Mouse (Mus musculus) intestine, embryonic 14.5 days (tissue): Measurements from ENCODE around the gene Crls1. TPM values are rescaled to one million over a fixed set of nuclear protein-coding genes. Genes with fewer than 3 reads are reported as not detected.
A peak's percentile ranks its signal among the peaks of the same experiment; 100 is the strongest.

ENCODE experiments used
- ATAC-seq: fragments of 200-750 bp; cut with Nextera tagmentation; replicated peaks from 2 replicates; pipeline ENCODE4 v1.8.0; 2017; ENCODE audit warnings: low read depth, moderate number of reproducible peaks, moderate TSS enrichment, moderate library complexity; ENCODE audit not compliant: low FRiP score, low TSS enrichment
- DNase-seq: peaks from one replicate; pipeline ENCODE4 v3.0.0-alpha.2; 2018; ENCODE audit warnings: low spot score
- H3K27ac ChIP-seq: fragments of 300-500 bp; sonication (generic); 2 replicates; pipeline ENCODE4 v1.5.1; 2014; ENCODE audit warnings: low read depth, mild to moderate bottlenecking, control low read depth
- H3K27me3 ChIP-seq: fragments of 300-500 bp; sonication (generic); replicated peaks from 2 replicates; pipeline ENCODE4 v1.6.1; 2014; ENCODE audit warnings: low read length, control low read depth; ENCODE audit not compliant: control insufficient read depth, insufficient read depth
- H3K36me3 ChIP-seq: fragments of 300-500 bp; sonication (generic); 2 replicates; pipeline ENCODE4 v1.6.1; 2014; ENCODE audit warnings: low read length, control low read depth; ENCODE audit not compliant: control insufficient read depth, insufficient read depth
- H3K4me1 ChIP-seq: fragments of 300-500 bp; sonication (generic); replicated peaks from 2 replicates; pipeline ENCODE4 v1.6.1; 2014; ENCODE audit warnings: low read length, control low read depth, mixed read lengths; ENCODE audit not compliant: control insufficient read depth, insufficient read depth
- H3K4me2 ChIP-seq: fragments of 300-500 bp; sonication (generic); 2 replicates; pipeline ENCODE4 v1.6.1; 2014; ENCODE audit warnings: low read length
- H3K4me3 ChIP-seq: fragments of 300-500 bp; sonication (generic); 2 replicates; pipeline ENCODE4 v1.5.1; 2014; ENCODE audit warnings: low read depth, low read length, control low read depth, mixed read lengths
- H3K9ac ChIP-seq: fragments of 300-500 bp; sonication (generic); 2 replicates; pipeline ENCODE4 v1.6.1; 2014; ENCODE audit warnings: mild to moderate bottlenecking, low read length
- H3K9me3 ChIP-seq: fragments of 300-500 bp; sonication (generic); 2 replicates; pipeline ENCODE4 v1.6.1; 2016; ENCODE audit warnings: low read length, control low read depth; ENCODE audit not compliant: control insufficient read depth
- WGBS: fragments of 180-500 bp; shearing (Covaris S2); extraction: QIAGEN DNeasy Blood & Tissue Kit; methylation state at CpG from one replicate; pipeline ENCODE4 v1.1.7; 2014; 5-methylcytosine and 5-hydroxymethylcytosine counted together
- polyA plus RNA-seq: library from polyadenylated mRNA; unstranded; fragments of >200 nt; fragmentation: Nextera tagmentation; extraction: Ambion mirVana; gene quantifications from 2 replicates; pipeline ENCODE4 v1.2.1, GENCODE M21; 2014

The Crls1 gene
- polyA plus RNA-seq = 13.9 and 20.3 TPM in 2 replicates

GRCm38 (mm10) chr2:132846407-132847358, at the start of gene Crls1:
Crls1 (plus strand) TSS chr2:132846666.
- DNase-seq (peak; percentile 100), ATAC-seq (peak; percentile 91)
- no peaks in the 10 kb centered on the region for H3K27me3 ChIP-seq
- H3K4me3 ChIP-seq = peak within 1 kb of the TSS; percentile 92
- H3K4me1 ChIP-seq = peaks cover 12% of the 10 kb centered on the region
- WGBS = under 1% methylated on average over 96 of the region's 96 CpGs
- H3K9me3 ChIP-seq = no peaks in the 10 kb centered on the region
- peak within 1 kb of the TSS; percentile 59 for H3K27ac ChIP-seq
- H3K9ac ChIP-seq = peak within 1 kb of the TSS; percentile 90
- H3K36me3 ChIP-seq = peaks cover 23% of the 10 kb centered on the region
- H3K4me2 ChIP-seq = peak within 1 kb of the TSS; percentile 88

DNA sequence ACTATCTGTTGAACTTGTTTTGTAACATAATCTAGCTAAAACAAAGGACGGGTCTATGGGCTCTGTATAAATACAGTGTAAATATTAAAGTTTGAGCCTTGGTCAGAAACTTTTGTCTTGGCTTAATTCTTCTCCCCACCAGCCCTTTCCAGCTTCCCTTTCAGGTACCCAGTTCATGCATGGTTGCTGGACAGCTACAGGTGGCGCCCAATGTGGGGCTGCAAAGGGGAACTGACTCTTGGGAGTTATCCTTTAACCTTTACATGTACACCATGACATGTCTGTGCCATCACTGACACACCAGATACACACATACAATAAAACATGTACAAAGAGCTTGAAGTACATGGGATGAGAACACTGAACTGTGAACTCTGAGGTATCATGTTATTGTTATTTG, 43.5 kb upstream of the Crls1 start:
- Histone ChIP-seq H3K9ac (no peak overlapping the region), H3K27ac (no peak overlapping the region), H3K4me3 (no peak overlapping the region), H3K4me1 (no peaks in the 10 kb centered on the region), H3K27me3 (no peaks in the 10 kb centered on the region), H3K36me3 (peaks cover 51% of the 10 kb centered on the region), H3K4me2 (no peak overlapping the region), H3K9me3 (0 out of 2 replicates have a peak, but pooled peaks cover 3% of the 10 kb centered on the region)
- 86% methylated on average over 2 of the region's 2 CpGs for WGBS
- ATAC-seq (no peak), DNase-seq (no peak)

DNA sequence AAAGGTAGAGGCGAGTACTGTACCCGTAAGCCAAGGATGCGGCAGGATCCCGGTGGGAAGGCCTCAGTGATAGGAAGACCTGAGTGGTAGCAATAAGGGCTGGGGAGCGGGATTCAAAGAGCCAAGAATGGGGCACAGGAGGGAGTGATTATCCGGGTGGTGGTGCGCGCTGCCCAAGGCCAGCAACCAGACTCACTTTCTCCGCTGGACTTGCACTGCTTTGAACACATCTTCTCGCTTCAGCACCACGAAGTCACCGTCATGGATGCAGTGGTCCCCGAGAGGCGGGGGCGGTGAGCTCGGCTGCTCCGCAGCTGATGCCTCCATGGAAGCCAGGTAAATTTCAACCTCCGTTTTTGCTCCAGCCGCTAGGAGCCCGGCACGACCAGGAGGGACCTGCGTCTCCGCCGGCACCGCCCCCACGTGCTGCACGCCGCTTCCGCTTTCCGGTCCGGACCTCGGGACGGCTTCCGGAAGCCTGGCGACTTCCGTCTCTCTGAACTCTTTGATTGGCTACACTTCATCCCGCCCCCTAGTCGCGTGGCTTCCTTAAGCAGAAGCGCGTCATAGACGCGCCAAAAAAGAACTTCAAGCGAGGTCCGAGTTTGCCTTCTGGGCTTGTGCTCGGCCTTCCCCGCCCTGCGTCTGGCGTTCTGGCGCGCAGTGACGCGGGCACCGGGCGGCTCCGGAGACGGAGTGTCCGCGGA, 30.7 kb upstream of the Crls1 start, which contains the start of the genes Trmt6 and Mcm8:
Trmt6 (minus strand) TSS at position 448 of the 707 bp plus-strand sequence.
Mcm8 (plus strand) TSS at position 534 of the 707 bp plus-strand sequence.
- peak within 1 kb of the TSS; percentile 69 for H3K4me2 ChIP-seq
- H3K4me1 ChIP-seq = peaks cover 13% of the 10 kb centered on the region
- peak within 1 kb of the TSS; percentile 81 for H3K4me3 ChIP-seq
- peak within 1 kb of the TSS; percentile 81 for H3K27ac ChIP-seq
- 2% methylated on average over 59 of the region's 59 CpGs for WGBS
- H3K9ac ChIP-seq = peak within 1 kb of the TSS; percentile 74
- H3K36me3 ChIP-seq = peaks cover 25% of the 10 kb centered on the region
- H3K9me3 ChIP-seq = no peaks in the 10 kb centered on the region
- ATAC-seq (peak; percentile 100), DNase-seq (peak; percentile 93)
- no peaks in the 10 kb centered on the region for H3K27me3 ChIP-seq

- no peak overlapping the region for H3K4me3 ChIP-seq
- no peak for DNase-seq
- H3K4me1 ChIP-seq = no peaks in the 10 kb centered on the region
- 92% methylated on average over 4 of the region's 4 CpGs for WGBS
- H3K27me3 ChIP-seq = no peaks in the 10 kb centered on the region
- no peak overlapping the region for H3K4me2 ChIP-seq
- no peak overlapping the region for H3K27ac ChIP-seq
- no peak overlapping the region for H3K9ac ChIP-seq
- no peak for ATAC-seq
- peaks cover 25% of the 10 kb centered on the region for H3K36me3 ChIP-seq
- no peaks in the 10 kb centered on the region for H3K9me3 ChIP-seq
Observed at GRCm38 (mm10) chr2:132841071-132841470, 5.4 kb upstream of the Crls1 start.

DNA sequence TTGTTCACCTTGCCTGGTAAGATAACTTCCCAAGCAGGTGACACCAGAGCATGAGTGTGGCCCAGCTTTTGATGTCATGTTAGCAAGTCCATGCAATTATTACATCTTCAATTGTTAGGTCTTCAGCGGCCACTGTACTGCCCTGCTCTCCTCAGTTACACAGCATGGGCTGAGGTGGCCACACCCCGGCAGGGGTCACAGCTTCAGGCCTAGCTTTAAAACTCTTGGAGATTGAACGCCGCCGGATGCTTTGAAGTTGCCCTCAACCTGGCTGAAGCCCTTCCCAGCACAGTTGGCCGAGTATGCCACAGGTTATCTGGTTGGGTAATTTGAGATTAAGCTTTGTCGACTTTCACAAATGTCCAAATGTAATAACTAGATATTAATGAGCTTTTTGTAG, 1.1 kb downstream of the Crls1 start:
- Histone ChIP-seq H3K27me3 (no peaks in the 10 kb centered on the region), H3K4me1 (peaks cover 12% of the 10 kb centered on the region), H3K27ac (no peak overlapping the region), H3K36me3 (peaks cover 23% of the 10 kb centered on the region), H3K4me2 (peak overlapping the region; percentile 88), H3K9ac (peak overlapping the region; percentile 90), H3K4me3 (peak overlapping the region; percentile 92), H3K9me3 (no peaks in the 10 kb centered on the region)
- WGBS = 26% methylated on average over 7 of the region's 7 CpGs
- ATAC-seq = no peak
- no peak for DNase-seq

DNA sequence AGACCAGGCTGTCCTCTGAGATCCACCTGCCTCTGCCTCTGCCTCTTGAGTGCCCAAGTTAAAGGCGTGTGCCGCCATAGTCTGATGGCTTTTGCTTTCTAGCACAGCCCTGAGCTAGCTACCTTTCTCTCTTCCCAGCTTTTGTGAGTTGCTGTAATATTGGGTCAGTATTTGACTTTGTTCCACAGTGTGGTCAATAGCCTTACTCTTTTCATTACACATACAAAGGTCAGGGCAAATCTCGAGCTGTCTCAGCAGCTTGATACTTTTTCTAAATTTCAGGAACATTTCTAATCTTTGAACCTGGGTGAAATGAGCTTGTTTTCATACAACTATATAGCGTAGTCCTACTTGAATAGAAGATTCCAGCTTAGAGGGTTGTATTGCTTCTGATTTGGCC, 1.9 kb downstream of the Crls1 start:
- Histone ChIP-seq H3K4me3 (no peak overlapping the region), H3K9ac (no peak overlapping the region), H3K27ac (no peak overlapping the region), H3K36me3 (peaks cover 21% of the 10 kb centered on the region), H3K9me3 (no peaks in the 10 kb centered on the region), H3K4me1 (peaks cover 12% of the 10 kb centered on the region), H3K27me3 (no peaks in the 10 kb centered on the region), H3K4me2 (peak overlapping the region; percentile 88)
- ATAC-seq (no peak), DNase-seq (no peak)
- WGBS = 86% methylated on average over 4 of the region's 4 CpGs

DNA sequence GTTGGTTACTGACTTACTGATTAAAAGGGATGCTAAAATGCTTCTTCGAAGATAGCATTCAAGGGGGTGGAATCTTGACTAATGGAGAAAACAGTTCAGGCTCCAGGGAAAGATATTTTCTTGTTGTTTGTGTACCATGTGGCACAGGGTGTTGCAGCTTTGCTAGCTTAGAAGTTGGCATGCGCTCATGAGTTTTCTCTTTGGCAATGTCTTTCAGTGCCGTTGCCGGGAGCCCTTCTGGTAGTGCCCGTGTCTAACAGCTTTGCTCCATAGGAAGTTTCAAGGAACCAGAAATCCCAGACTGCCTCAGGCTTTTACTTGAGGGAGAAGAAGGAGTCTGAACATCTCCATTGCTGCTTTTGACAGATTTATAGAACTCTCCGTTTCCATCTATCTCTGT, 2.7 kb downstream of the Crls1 start:
- peaks cover 12% of the 10 kb centered on the region for H3K4me1 ChIP-seq
- H3K4me2 ChIP-seq = no peak overlapping the region
- H3K27me3 ChIP-seq = no peaks in the 10 kb centered on the region
- no peak overlapping the region for H3K9ac ChIP-seq
- no peak overlapping the region for H3K4me3 ChIP-seq
- H3K9me3 ChIP-seq = no peaks in the 10 kb centered on the region
- WGBS = 93% methylated on average over 6 of the region's 6 CpGs
- DNase-seq (no peak), ATAC-seq (no peak)
- H3K27ac ChIP-seq = no peak overlapping the region
- peaks cover 23% of the 10 kb centered on the region for H3K36me3 ChIP-seq

GRCm38 (mm10) chr2:132853051-132853450, 6.6 kb downstream of the Crls1 start:
- DNase-seq (no peak), ATAC-seq (no peak)
- H3K27me3 ChIP-seq = no peaks in the 10 kb centered on the region
- H3K9ac ChIP-seq = no peak overlapping the region
- H3K27ac ChIP-seq = no peak overlapping the region
- H3K4me2 ChIP-seq = no peak overlapping the region
- no peaks in the 10 kb centered on the region for H3K9me3 ChIP-seq
- no peak overlapping the region for H3K4me3 ChIP-seq
- 92% methylated on average over 1 of the region's 1 CpGs for WGBS
- peaks cover 27% of the 10 kb centered on the region for H3K36me3 ChIP-seq
- H3K4me1 ChIP-seq = peaks cover 4% of the 10 kb centered on the region; the same call in 1 of the 2 replicates
